Mouse (Mus musculus): ENCODE measurements around the gene Lrrc20.
A peak's percentile ranks its signal among the peaks of the same experiment; 100 is the strongest.
"Not testable (repeated sequence)": the region's sequence is repeated elsewhere in the genome, so short reads cannot be mapped to it uniquely, and the experiment has no call there.

Gene Lrrc20

DNA sequence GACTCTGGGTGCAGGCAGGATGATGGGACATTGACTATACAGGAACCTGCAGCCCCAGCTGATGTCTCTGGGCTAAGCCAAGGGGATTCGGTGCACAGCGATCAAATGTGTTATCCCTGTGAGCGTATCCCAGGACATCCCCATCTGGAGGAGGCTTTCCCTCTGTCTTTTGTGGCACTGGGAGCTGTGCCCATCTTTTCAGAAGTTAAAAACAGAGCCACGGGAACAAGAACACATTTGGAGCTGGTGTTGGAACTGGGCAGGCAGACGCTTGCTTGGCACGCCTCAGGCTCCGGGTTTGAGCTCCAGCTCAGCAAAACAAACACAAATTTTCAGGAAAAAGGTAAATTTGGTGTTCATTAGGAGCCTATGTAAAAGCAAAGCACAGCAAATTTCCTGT lies 122.4 kb downstream of the Lrrc20 start:
- DNase-seq, result no peak

DNA sequence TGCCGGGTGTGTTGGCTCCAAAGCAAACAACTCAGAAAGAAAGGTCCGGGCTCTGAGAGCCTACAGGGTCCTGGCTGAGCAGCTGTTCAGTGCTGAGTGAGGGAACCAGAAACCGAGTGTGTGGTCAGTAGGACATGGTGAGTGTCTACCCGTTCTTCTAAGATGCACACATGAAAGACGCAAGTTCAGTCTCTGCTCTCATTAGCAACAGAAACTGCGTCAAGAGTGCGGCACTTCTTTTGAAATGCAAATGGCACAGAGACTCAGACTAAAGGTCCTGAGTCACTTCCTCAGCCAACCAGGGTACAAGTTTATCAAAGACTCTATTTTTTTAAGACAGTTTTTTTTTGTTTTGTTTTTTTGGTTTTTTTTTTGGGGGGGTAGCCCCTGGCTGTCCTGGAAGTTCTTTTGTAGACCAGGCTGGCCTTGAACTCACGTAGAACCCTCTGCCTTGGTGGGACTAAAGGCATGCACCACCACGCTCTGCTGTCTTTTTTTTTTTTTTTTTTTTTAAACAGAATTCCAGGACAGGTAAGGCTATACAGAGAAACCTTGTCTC lies 124.0 kb downstream of the Lrrc20 start:
- DNase-seq, result no peak

DNA sequence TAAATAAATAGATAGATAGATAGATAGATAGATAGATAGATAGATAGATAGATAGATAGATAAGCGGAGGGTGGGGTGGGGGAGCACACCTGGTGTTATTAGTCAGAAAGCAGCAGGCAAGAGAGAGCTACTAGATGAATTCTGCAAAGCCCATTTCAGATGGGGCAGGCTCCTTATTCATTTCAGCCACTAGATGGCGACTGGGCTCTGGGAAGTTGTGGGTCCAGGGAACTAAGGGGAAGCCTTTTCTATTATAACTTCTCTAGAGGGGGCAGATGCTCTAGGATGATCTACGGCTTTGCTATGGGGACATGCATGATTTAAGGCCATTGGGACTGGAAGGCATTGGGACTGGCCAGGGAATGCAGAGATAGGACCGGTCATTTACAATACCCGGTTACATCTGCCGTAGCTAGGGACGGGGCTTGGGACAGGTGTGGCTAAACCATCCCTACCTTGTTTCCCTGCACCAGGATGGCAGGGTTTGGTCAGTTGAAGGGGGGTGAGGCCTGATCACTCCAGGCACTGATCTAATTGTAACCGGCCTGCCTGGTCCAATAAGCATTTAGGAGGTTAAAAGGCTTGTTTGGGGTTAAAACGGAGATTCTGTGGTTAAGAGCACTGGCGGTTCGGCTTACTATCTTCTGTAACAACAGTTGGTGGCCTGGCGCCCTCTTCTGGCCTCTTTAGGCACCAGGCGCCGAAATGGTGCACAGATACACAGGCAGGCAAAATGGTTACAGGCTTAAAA lies 126.9 kb downstream of the Lrrc20 start:
- DNase-seq, result peak; percentile 42 to 50

DNA sequence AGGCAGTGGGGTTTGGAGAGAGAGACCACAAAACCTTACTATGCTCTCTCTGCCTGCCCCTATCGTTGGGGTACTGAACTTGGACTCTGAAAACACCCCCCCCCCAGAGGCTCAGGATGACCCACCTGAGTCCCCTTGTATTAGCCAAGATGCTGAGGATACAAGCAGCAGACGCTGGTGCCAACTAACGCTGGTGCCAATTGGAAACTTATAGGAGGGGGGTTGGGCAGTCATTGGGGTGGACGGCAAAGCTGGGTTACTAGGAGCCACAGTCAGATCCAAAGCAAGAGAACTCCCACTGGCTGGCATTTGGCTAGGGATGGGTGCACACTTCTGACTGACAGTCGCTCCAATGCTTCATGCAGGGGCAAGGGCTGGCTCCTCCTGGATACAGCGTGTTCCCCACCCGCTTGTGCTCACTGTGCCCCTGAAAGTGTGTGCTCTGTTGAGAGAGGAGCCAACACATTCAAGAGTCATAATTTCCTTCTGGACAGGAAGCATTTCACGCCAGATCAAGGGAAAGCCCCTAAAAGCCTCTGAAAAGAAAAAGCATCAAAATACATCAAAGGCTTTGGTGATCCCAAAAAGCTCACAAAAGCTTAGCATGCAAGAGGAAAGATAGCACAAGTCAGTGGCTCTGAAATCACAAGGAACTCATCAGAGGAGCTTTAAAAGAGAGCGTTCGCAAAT lies 128.9 kb downstream of the Lrrc20 start:
- no peak for DNase-seq

DNA sequence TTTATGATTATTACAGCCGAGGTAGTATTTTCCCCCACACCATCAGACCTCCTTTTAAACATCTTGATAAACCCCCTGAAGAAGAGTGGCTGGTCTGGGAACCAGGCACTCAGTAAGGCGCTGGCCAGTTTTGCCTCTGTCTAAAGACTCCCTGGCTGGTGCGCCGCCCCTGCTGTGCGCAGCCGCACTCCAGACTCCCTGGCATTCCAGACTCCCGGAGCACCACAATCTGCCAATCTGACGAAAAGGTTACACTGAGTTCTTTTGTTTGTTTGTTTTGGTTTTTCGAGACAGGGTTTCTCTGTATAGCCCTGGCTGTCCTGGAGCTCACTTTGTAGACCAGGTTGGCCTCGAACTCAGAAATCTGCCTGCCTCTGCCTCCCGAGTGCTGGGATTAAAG lies 129.8 kb downstream of the Lrrc20 start:
- DNase-seq, result not testable (repeated sequence)

DNA sequence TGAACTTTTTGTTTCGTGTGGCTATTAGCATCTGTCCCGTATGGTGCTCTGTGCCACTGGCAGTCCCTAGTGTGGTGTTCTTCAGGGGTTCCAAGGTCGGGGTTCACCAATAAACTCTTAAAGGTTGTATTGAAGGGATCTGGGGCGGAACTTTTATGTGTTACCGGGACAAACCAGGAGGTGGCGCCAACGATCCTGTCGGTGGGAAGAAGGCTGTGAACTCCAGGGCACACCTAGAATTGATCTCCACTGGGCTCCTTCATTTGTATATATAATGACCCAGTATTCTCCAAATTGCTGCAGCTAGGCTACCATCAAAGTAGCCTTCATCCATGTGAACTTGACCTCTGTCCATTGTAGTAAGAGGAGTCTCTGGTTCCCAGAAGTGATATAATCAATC lies 130.2 kb downstream of the Lrrc20 start:
- DNase-seq, result peak; percentile 60 to 62

DNA sequence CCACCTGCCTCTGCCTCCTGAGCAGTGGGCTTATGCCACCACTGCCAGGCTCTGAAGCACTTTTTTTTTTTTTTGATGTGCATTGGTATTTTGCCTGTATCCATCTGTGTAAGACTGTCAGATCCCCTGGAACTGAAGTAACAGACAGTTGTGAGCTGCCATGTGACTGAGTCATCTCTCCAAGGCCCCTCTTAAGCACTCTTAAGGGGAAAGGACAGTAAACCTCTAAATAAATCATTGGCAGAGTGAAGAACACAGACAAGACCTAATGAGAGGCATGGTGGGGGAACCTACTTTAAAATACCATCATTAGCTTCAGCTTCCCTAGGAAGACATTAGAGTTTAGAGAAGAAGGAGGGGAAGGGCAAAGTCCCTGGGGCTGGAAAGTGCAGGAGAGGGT lies 132.6 kb downstream of the Lrrc20 start:
- no peak for DNase-seq

DNA sequence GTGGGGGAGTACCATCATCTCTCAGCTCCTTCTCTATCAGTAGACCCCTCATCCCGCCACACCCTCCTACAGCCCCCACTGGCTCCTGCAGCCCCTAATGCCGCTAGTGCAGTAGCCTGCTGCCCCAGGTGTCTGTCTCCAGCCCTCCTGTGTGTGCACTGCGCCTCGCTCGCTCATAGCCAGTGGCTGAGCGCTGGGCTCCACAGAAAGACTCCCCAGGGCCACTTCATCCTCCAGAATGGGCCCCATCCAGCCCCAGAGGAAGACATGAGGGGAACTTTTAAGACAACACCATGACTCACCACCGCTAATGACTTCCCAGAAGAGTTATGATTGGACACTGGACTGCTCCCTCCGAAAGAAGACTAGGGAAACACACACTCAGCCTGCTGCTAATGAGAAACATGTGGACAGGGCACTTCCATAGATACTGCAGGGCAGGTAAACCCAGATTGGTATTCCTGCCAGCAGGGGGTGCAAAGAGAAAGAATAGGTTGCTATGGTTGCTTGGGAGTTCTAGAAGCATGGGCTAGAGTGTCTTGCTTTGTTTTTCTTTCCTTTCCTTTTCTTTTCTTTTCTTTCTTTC lies 135.1 kb downstream of the Lrrc20 start:
- DNase-seq, result no peak

DNA sequence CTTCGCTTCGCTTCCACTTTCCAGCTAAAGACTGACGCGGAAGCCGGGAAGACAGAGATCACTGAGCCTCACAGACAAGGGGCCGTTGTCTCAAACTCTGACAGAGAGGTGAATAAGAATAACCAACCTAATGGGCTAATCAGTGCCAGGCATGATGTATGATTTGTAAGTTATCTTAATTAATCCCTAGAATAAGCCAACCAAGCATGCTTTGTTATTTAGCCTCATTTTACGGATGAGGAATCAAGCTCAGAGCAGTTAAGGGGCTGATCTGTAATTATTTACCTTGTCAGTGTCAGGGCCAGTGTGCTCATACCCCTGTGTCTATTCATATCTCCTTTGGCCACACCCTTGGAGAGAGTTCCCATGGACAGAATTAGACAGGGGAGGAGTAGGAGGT lies 138.7 kb downstream of the Lrrc20 start:
- no peak for DNase-seq

DNA sequence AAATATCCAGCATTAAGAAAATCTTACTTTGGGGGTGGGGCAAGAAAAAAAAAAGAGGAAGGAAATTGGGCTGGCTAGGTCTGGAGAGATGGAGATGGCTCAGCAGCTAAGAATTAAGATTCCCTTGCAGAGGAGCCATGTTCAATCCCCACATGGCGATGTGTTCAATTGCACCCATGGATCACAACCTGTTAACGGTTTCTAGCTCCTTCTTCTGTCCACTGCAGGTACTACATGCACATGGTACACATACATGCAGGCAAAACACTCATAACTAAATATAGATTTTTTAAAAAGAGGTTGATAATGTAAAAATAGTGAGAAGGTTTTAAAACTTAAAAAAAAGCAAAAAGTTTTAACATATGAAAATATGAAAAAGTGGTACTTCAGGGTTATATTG lies 142.9 kb downstream of the Lrrc20 start:
- DNase-seq, result no peak

DNA sequence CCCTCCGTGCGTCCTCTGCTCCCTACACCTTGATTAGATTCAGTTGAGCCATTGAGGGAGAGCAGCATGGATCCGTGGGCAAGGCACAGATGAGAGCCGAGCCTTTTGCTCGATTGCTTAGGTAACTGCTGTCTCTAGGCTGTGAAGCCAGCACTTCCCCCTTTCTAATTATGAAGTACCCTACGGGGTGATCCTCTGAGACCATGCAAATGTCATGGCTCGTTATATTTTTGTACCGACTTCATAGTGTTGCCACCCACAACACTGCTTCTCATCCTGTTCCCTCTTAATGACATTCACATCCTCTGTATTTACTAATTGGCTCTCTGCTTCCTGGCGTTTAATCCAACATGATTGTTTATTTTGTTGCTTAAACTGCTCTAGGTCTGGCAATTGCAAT lies 146.1 kb downstream of the Lrrc20 start:
- no peak for DNase-seq

DNA sequence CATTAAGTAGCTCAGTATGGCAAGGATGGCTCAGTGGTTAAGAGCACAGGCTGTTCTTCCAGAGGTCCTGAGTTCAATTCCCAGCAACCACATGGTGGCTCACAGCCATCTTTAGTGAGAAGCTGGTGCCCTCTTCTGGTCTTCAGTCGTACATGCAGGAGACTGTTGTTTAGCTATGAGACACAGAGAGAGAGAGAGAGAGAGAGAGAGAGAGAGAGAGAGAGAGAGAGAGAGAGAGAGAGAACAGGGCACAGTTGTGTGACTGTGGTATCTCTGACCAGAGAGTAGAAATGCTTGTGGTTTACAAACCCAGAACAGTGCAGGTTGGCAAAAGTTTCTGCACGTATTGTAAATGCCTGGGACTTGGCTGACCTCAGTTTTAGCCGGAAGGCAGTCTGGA lies 148.3 kb downstream of the Lrrc20 start:
- DNase-seq, result not testable (repeated sequence)

DNA sequence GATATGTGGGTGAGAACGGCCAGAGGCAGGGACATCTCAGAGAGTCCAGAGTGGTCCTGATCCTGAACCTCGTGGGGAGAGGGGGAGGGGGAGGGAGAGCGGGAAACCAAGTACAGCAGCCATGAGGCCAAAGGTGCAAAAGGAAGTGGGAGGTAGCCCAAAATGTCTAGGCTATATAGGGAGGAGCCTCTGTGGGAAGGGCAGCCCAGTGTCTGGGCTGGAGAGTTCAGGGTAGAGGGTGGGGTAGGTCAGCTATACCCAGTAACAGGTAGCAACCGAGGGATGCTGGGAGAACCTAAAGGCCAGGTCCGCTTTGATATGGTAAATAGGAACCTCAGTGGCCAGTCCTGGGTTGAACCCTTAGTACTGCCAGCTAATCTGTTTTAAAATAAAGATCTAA lies 149.2 kb downstream of the Lrrc20 start:
- no peak for DNase-seq

DNA sequence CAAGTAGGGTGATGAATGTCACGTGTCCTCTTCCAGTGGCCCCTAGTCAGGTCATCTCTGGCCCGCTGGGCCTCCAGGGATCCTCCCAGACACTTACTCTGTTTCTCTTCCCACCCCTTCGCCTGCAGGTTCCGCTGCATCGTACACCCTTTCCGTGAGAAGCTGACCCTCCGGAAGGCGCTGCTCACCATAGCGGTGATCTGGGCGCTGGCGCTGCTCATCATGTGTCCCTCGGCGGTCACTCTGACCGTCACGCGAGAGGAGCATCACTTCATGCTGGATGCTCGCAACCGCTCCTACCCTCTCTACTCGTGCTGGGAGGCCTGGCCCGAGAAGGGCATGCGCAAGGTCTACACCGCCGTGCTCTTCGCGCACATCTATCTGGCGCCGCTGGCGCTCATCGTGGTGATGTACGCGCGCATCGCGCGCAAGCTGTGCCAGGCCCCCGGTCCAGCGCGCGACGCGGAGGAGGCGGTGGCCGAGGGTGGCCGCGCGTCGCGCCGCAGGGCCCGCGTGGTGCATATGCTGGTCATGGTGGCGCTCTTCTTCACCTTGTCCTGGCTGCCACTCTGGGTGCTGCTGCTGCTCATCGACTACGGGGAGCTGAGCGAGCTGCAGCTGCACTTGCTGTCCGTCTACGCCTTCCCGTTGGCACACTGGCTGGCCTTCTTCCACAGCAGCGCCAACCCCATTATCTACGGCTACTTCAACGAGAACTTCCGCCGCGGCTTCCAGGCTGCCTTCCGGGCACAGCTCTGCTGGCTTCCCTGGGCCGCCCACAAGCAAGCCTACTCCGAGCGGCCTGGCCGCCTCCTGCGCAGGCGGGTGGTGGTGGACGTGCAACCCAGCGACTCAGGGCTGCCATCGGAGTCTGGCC lies 150.0 kb downstream of the Lrrc20 start:
- DNase-seq, result peak; percentile 8 to 18

DNA sequence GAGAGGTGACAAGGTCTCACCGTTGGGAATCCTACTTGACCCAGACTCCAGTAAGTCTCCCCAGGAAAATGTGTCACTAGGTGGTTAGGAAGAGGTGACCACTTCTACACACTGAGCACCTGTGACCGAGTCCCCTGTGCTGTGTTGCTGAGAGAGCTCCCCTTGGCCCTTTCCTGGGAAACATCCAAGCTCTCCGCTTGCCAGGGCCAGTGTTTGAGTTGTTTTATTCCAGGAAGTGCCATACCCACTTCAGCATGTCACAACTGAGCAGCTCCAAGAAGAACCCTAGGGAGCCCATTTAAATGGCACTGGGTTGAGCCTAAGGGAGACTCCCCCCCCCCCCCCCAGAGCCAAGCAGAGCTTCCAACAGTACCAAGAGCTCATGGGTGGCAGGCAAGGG lies 150.9 kb downstream of the Lrrc20 start:
- DNase-seq, result no peak

DNA sequence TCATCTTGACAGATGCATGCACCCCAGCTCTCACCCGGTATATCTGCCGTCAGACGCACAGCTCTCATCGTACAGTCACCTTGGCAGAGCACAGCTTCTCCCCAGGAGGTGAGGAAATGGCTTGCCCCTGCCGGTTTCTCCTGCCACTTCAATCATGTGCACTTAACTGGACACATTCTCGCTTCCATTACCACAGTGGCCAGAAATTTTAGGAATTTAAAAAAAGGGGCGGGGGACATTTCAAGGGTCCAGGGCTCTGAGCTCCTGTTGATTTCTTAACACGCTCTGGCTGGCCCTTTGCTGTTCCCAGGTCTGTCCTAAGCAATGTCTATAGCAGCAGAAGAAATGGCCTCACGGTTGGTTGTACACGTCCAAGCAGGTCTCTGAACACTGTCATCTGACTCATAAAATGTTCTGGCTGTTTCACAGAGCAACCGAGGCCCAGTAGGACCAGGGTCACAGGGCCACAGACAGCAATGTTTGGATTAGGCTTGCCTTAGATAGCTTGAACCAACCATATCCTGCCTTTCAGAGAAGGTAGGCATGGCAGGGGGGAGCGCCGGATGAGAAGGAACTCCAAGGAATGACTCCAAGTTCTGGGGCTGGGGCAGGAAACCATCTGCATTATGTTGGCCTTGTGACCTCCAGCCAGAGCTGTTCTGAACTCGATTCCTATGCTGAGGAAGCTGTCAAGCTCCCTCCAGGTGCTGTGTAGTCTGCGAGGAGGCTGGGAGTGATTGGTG lies 151.8 kb downstream of the Lrrc20 start:
- DNase-seq, result no peak

DNA sequence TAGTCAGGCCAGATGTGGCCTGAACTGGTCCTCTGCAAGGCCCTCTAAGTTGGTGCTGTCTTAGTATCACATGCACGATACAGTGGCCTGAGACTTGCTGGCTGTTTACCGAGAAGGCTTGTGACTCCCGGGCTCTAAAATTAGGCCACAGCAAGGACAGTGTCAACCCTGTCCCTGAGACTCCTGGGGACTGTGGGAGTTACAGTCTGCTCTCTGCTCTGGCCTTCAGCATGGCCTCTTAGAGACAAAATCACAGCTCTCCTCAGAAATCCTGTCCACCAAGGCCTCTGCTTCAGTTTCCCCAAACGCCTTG lies 152.3 kb downstream of the Lrrc20 start:
- no peak for DNase-seq
